Mouse (Mus musculus) olfactory bulb, adult 2 months (tissue): ENCODE data around the gene Slit3. TPM values are rescaled to one million over a fixed set of nuclear protein-coding genes. Genes with fewer than 3 reads are reported as not detected.

ENCODE experiments used
- H3K27ac ChIP-seq: fragments of 200-500 bp; 2 replicates; pipeline ENCODE4 v1.5.1; 2012; ENCODE audit warnings: low read depth, low read length; ENCODE audit not compliant: insufficient read depth
- H3K4me1 ChIP-seq: fragments of 200-500 bp; 2 replicates; pipeline ENCODE4 v1.6.1; 2012; ENCODE audit warnings: low read length; ENCODE audit not compliant: control insufficient read depth, insufficient read depth
- H3K4me3 ChIP-seq: fragments of 200-500 bp; 2 replicates; pipeline ENCODE4 v1.5.1; 2012; ENCODE audit warnings: mild to moderate bottlenecking, low read depth, low read length, moderate library complexity; ENCODE audit not compliant: insufficient read depth
- CTCF ChIP-seq: fragments of 200-500 bp; IDR thresholded peaks from 2 replicates; pipeline ENCODE4 v1.5.1; 2012; ENCODE audit warnings: low read depth, mild to moderate bottlenecking, low read length, moderate library complexity; ENCODE audit not compliant: insufficient read depth
- POLR2A ChIP-seq: fragments of 200-500 bp; IDR thresholded peaks from 2 replicates; pipeline ENCODE4 v1.6.1; 2012; ENCODE audit warnings: mild to moderate bottlenecking, low read depth, low read length, moderate library complexity; ENCODE audit not compliant: insufficient read depth
- WGBS: fragments of 180-500 bp; shearing (Covaris S2); methylation state at CpG from one replicate; pipeline ENCODE4 v1.1.7; 2018; 5-methylcytosine and 5-hydroxymethylcytosine counted together
- polyA plus RNA-seq: library from polyadenylated mRNA; stranded (reverse); fragments of >200 nt; gene quantifications from 2 replicates; pipeline ENCODE4 v1.2.4, GENCODE M21; 2012; ENCODE audit warnings: low replicate concordance; ENCODE audit not compliant: missing spikeins, insufficient read depth, insufficient read length

Gene Slit3
- polyA plus RNA-seq, 1 experiment: not detected

DNA sequence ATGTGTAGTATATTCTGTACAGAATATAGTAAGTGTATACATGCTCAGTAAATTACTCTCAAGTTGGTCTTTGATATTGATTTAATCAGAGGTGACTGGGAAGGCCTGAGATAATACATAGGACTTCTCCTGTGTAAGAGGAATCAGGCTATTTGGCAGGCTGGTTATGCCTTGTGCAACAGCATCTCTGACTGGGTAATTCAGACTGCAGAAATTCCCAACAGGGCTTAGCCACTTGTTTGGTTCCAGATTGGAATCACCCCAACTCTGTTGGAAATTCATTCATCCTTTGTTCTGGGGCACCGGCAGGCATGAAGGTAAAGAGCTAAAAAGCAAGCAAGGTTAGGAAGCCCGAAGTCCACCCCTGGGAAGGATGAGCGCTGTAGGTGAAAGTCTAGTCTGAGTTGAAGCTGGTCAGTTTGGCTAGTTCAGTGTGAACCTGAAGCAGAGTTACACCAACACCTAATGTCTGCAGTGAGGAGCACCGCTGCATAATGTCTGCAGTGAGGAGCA lies 633.9 kb downstream of the Slit3 start:
- Histone ChIP-seq H3K4me3 (no peak overlapping the region), H3K27ac (no peak overlapping the region), H3K4me1 (no peaks in the 10 kb centered on the region)
- TF ChIP-seq POLR2A (no peak), CTCF (no peak)
- 68% methylated on average over 4 of the region's 4 CpGs for WGBS

DNA sequence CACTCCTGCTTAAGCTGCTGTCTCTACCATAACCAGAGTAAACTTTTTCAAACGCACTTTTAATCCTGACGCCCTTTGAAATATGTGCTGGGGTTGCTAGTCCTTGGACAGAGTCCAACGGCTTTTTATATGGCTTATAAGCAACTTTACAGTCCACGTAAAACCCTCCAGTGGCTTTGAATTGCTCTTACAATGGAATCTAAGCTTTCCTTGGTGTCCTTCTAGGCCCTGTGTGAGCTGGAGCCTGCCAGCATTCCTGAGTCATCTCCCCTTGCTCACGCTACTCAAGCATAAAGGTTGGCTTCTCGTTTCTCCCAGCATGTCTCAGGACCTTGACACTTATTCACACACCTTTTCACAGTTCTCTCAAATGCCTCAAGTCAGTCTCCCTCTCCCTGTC lies 634.5 kb downstream of the Slit3 start:
- no peak overlapping the region for H3K4me3 ChIP-seq
- no peak overlapping the region for H3K27ac ChIP-seq
- 43% methylated on average over 6 of the region's 6 CpGs for WGBS
- TF ChIP-seq POLR2A (no peak), CTCF (no peak)
- H3K4me1 ChIP-seq: no peaks in the 10 kb centered on the region

DNA sequence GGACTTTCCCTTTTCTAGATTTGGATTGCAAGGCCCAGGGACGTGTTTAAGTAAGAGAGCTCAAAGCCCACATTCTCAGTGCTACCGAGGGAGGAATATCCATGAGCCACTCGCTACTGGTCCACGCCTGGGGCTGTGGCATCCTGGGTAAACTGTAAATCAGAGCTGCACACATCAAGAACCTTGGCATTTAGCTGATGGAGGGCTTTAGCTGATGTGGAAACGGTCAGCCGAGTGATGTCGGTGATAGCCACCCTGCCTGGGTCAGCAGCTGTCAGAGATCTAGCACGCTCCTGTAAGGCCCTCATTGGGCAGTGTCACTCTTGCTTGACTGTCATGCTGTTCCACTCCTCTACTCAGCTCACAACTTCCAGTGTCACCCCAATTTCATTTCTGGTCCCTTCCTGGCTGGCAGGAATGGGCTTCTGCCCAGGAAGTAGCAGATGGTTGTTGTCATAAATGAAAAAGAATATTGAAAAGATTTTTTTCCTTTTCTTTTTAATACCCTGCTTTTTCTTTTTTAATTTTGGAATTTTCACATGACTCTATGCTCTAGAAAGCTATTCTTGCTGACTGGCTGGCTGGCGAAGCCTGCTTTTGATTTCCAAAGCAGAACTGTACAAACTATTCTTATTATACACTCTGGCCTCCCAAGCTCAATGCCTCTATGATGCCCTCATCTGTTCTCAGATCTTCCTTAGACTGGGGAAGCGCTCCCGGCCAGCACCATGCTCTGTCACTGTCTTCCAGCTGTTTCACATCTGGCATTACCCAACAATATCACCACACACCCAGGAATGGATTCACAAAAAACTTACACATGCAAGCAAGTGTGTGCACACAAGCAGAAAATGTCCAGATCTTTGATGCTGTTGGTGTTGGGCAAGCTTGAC lies 635.6 kb downstream of the Slit3 start:
- 90% methylated on average over 11 of the region's 11 CpGs for WGBS
- H3K4me3 ChIP-seq: no peak overlapping the region
- H3K4me1 ChIP-seq: no peaks in the 10 kb centered on the region
- H3K27ac ChIP-seq: no peak overlapping the region
- TF ChIP-seq CTCF: no peak
- no peak for TF ChIP-seq POLR2A
